ENCODE assay signal across 13 mouse cellular contexts in genomic region chr3:78899446-78900230, GRCm38 (mm10).
DNase-seq lines count a peak whose midpoint lies in the region; ATAC-seq lines count a peak whose summit lies in the region.
"Had no signal": no experiment of that assay in that cellular context is flagged by ENCODE, and none has a peak within 500 bp of the region (broad histone marks: within the 10 kb centered on the region; RNA-seq: fewer than 3 reads in every experiment).

No protein-coding gene starts in this region.

- H3K27me3 ChIP-seq in hindbrain, embryonic 11.5 days (ENCODE audit: control insufficient read depth, insufficient read depth, low read length): no peaks in the 10 kb centered on the region
- no peaks in the 10 kb centered on the region for H3K27me3 ChIP-seq in hindbrain, embryonic 13.5 days
- H3K27me3 ChIP-seq in neural tube, embryonic 12.5 days (replicated peaks): no peaks in the 10 kb centered on the region
- H3K27me3 ChIP-seq in neural tube, embryonic 15.5 days (replicated peaks): no peaks in the 10 kb centered on the region
- H3K27me3 ChIP-seq in heart, embryonic 15.5 days: no peaks in the 10 kb centered on the region
- no peaks in the 10 kb centered on the region for H3K27me3 ChIP-seq in liver, embryonic 12.5 days (replicated peaks)

- WGBS in hindbrain, embryonic 11.5 days: 59% methylated on average over 8 of the region's 8 CpGs
- WGBS in hindbrain, embryonic 13.5 days: 42% methylated on average over 8 of the region's 8 CpGs
- 58% methylated on average over 8 of the region's 8 CpGs for WGBS in neural tube, embryonic 12.5 days
- 54% methylated on average over 8 of the region's 8 CpGs for WGBS in neural tube, embryonic 15.5 days
- WGBS in heart, embryonic 15.5 days: 48% methylated on average over 8 of the region's 8 CpGs
- 61% methylated on average over 8 of the region's 8 CpGs for WGBS in liver, embryonic 12.5 days (ENCODE audit: insufficient replicate concordance)

- no peak overlapping the region for H3K27ac ChIP-seq in hindbrain, embryonic 11.5 days (ENCODE audit: low read depth, low read length)
- no peak overlapping the region for H3K27ac ChIP-seq in hindbrain, embryonic 13.5 days
- H3K27ac ChIP-seq in neural tube, embryonic 12.5 days: no peak overlapping the region
- H3K27ac ChIP-seq in neural tube, embryonic 15.5 days (replicated peaks): no peak overlapping the region
- H3K27ac ChIP-seq in heart, embryonic 15.5 days: peak overlapping the region; percentile 62
- H3K27ac ChIP-seq in liver, embryonic 12.5 days: no peak overlapping the region
- H3K27ac ChIP-seq: forebrain, embryonic 10.5 days had no signal

- no peak overlapping the region for H3K4me2 ChIP-seq in hindbrain, embryonic 11.5 days (replicated peaks; ENCODE audit: low read depth, low read length)
- no peak overlapping the region for H3K4me2 ChIP-seq in hindbrain, embryonic 13.5 days
- H3K4me2 ChIP-seq in neural tube, embryonic 12.5 days (replicated peaks): no peak overlapping the region
- H3K4me2 ChIP-seq in neural tube, embryonic 15.5 days: no peak overlapping the region
- no peak overlapping the region for H3K4me2 ChIP-seq in heart, embryonic 15.5 days
- no peak overlapping the region for H3K4me2 ChIP-seq in liver, embryonic 12.5 days

- ATAC-seq in hindbrain, embryonic 11.5 days (ENCODE audit: low FRiP score): peak; percentile 58
- no peak; the same call in 1 of the 2 replicates for ATAC-seq in hindbrain, embryonic 13.5 days (ENCODE audit: low FRiP score)
- peak; percentile 52; the same call in 1 of the 2 replicates for ATAC-seq in neural tube, embryonic 12.5 days (ENCODE audit: low FRiP score, low read depth)
- no peak for ATAC-seq in neural tube, embryonic 15.5 days (ENCODE audit: low FRiP score)
- peak; percentile 81 for ATAC-seq in heart, embryonic 15.5 days (replicated peaks; ENCODE audit: insufficient number of reproducible peaks, insufficient read depth, low FRiP score, low read depth)
- ATAC-seq in liver, embryonic 12.5 days: no peak

- no peak overlapping the region for H3K9ac ChIP-seq in hindbrain, embryonic 11.5 days (ENCODE audit: low read depth, low read length)
- H3K9ac ChIP-seq in hindbrain, embryonic 13.5 days: no peak overlapping the region
- no peak overlapping the region for H3K9ac ChIP-seq in neural tube, embryonic 12.5 days
- no peak overlapping the region for H3K9ac ChIP-seq in neural tube, embryonic 15.5 days (replicated peaks)
- no peak overlapping the region for H3K9ac ChIP-seq in heart, embryonic 15.5 days
- H3K9ac ChIP-seq in liver, embryonic 12.5 days: no peak overlapping the region

- H3K4me3 ChIP-seq in hindbrain, embryonic 11.5 days (ENCODE audit: low read depth, low read length): no peak overlapping the region
- no peak overlapping the region for H3K4me3 ChIP-seq in hindbrain, embryonic 13.5 days
- no peak overlapping the region for H3K4me3 ChIP-seq in neural tube, embryonic 12.5 days
- H3K4me3 ChIP-seq in neural tube, embryonic 15.5 days (replicated peaks): no peak overlapping the region
- no peak overlapping the region for H3K4me3 ChIP-seq in heart, embryonic 15.5 days
- H3K4me3 ChIP-seq in liver, embryonic 12.5 days: no peak overlapping the region
- H3K4me3 ChIP-seq: forebrain, embryonic 10.5 days had no signal

- no peaks in the 10 kb centered on the region; the same call in 1 of the 2 replicates for H3K4me1 ChIP-seq in hindbrain, embryonic 11.5 days (replicated peaks; ENCODE audit: control insufficient read depth, insufficient read depth, low read length)
- peaks cover 29% of the 10 kb centered on the region for H3K4me1 ChIP-seq in hindbrain, embryonic 13.5 days (replicated peaks)
- H3K4me1 ChIP-seq in neural tube, embryonic 12.5 days: peaks cover 7% of the 10 kb centered on the region
- peaks cover 10% of the 10 kb centered on the region for H3K4me1 ChIP-seq in neural tube, embryonic 15.5 days
- peaks cover 17% of the 10 kb centered on the region for H3K4me1 ChIP-seq in heart, embryonic 15.5 days (replicated peaks)
- no peaks in the 10 kb centered on the region for H3K4me1 ChIP-seq in liver, embryonic 12.5 days

- no peak for DNase-seq in hindbrain, embryonic 11.5 days (ENCODE audit: low spot score)
- no peak for DNase-seq in layer of hippocampus, postnatal 14 days (ENCODE audit: low spot score in 2 of 2)
- DNase-seq: cerebellum, adult 18-20 months; kidney, adult 2 months; layer of hippocampus, adult 9-11 months; left cerebral cortex, postnatal 4 days; lung, adult 18-20 months had no signal

- no peaks in the 10 kb centered on the region for H3K9me3 ChIP-seq in hindbrain, embryonic 11.5 days (ENCODE audit: control insufficient read depth, low read length)
- H3K9me3 ChIP-seq in hindbrain, embryonic 13.5 days: no peaks in the 10 kb centered on the region
- H3K9me3 ChIP-seq in neural tube, embryonic 12.5 days: no peaks in the 10 kb centered on the region
- H3K9me3 ChIP-seq in neural tube, embryonic 15.5 days (replicated peaks): no peaks in the 10 kb centered on the region
- no peaks in the 10 kb centered on the region for H3K9me3 ChIP-seq in heart, embryonic 15.5 days (replicated peaks)
- no peaks in the 10 kb centered on the region for H3K9me3 ChIP-seq in liver, embryonic 12.5 days (replicated peaks)
- H3K9me3 ChIP-seq: forebrain, embryonic 10.5 days had no signal

- H3K36me3 ChIP-seq in hindbrain, embryonic 11.5 days (ENCODE audit: control insufficient read depth, insufficient read depth, low read length): no peaks in the 10 kb centered on the region
- no peaks in the 10 kb centered on the region for H3K36me3 ChIP-seq in hindbrain, embryonic 13.5 days
- no peaks in the 10 kb centered on the region for H3K36me3 ChIP-seq in neural tube, embryonic 12.5 days
- no peaks in the 10 kb centered on the region for H3K36me3 ChIP-seq in neural tube, embryonic 15.5 days
- no peaks in the 10 kb centered on the region for H3K36me3 ChIP-seq in heart, embryonic 15.5 days
- H3K36me3 ChIP-seq in liver, embryonic 12.5 days: no peaks in the 10 kb centered on the region
- H3K36me3 ChIP-seq: forebrain, embryonic 10.5 days had no signal

Comparison
In these comparisons a context has a peak if more than half of its experiments do, and no peak if none do; other contexts are left out.
1. ATAC-seq: peak in hindbrain, embryonic 11.5 days (single experiment), neural tube, embryonic 12.5 days (single experiment) and heart, embryonic 15.5 days (single experiment); none in hindbrain, embryonic 13.5 days (single experiment), neural tube, embryonic 15.5 days (single experiment) and liver, embryonic 12.5 days (single experiment).